Mouse (Mus musculus) spleen, postnatal 36 days (tissue): ENCODE results near the gene Ifna5.

Experiments
- DNase-seq, 2 experiments: peaks; one replicate each; pipeline ENCODE4 v3.0.0; 2022; ENCODE audit warnings: low spot score in 2 of 2, mixed read lengths in 1 of 2

Gene Ifna5

GRCm38 (mm10) chr4:88864599-88864998 lies 29.3 kb downstream of the Ifna5 start:
- DNase-seq = peak; percentile 81 to 82

GRCm38 (mm10) chr4:88865011-88865569 lies 29.8 kb downstream of the Ifna5 start:
- peak in 1 of 2 experiments; percentile 16 for DNase-seq

- peak; percentile 70 for DNase-seq
Measured at GRCm38 (mm10) chr4:88867366-88867925, 32.1 kb downstream of the Ifna5 start.

DNA sequence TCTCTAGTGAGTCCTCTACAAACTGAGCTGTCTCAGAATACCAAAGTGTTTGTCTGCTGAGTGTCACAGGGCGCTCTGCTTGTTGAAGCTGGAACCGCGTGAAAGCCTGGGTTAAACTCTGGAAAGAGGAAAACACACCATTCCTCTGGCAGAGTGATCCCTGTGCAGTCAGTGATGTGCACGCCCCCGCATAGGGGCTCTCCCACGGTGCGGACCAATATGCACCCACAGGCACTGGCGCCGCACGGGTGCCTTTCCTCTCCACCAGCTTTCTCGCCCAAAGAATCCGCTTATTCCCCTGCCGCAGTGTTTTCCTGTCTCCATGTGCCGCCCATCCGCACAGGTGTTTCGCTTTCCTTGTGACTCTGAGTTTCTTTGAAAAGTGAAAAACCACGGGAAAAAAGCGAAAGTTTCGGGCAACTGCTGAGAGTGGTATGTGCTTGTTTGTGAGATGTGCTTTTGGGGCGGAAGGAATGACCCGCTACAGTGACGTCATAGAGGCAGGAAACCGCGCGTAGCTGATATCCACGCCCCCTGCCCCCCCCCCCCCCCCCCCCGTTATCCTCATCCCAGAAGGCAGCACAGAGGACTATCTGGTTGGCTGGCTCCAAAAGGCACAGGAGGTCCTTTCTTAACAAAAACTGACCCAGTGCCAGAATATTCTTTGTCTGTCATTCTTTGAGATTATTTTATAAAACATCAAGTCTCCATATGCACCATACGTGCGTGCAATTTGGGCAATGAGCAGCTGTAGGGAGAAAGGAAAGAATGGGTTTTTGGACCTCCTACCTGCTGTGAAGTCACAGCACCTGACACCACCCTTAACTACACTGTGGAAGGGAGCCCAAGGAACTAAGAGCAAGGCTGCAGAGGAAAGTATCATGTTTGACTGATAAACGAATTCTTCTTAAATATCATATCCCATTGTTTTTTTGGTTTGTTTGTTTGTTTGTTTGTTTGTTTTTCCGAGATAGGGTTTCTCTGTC lies 32.9 kb downstream of the Ifna5 start:
- DNase-seq = peak; percentile 24 to 27

GRCm38 (mm10) chr4:88872691-88873090 lies 37.4 kb downstream of the Ifna5 start:
- DNase-seq = peak in 1 of 2 experiments; percentile 14

DNA sequence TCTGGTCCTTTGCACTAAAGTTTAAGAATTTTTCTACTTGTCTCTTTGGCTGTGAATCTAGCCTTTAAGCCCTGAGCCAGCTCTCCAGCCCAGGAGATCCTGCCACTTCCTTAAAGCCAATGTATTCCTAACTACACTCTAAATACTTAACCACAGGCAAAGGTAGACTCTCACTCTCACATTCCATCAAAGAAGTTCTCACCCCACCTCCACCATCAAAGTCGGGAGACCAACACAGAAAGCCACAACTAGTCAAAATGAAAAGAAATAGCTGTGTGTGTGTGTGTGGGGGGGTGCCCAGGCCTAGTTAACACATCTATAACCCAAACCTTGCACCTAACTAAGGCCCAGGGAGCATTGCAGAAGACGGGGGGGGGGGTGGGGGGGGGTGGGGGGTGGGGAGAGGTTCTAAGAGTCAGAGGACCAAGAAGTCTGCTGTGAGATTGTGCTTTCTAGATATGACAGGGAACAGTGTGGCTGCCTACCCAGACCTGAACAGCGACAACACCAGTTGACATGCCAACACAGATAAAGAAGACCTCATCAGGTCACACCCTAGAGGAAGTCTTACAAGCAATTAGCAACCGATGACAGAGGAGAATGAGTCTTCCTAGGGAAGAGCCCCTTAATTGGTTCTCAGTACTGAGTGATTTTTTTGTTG lies 40.2 kb downstream of the Ifna5 start:
- DNase-seq = no peak

- no peak for DNase-seq
Measured at GRCm38 (mm10) chr4:88876520-88876919, 41.2 kb downstream of the Ifna5 start.

DNA sequence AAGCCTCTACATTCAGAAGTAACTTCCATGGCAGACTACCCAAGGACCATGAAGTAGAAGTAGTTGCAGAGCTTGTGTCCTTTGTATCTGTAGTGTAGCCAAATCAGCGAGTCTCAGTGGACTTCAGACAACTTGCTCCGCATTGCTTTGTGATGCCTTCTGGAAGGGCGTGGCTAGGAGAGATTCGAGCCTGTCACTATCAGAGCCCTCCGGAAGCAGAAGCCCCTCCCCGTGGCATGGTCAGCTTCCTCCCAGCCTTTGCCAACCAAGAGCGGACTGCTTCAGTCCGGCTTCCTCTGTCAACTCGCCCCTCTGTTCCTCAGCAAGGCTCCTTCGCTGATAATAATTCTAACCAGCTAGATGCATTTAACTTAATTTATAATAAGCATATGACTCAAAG lies 42.9 kb downstream of the Ifna5 start:
- DNase-seq = peak; percentile 24 to 34

- DNase-seq = no peak
Measured at GRCm38 (mm10) chr4:88878772-88879171, 43.4 kb downstream of the Ifna5 start.

DNA sequence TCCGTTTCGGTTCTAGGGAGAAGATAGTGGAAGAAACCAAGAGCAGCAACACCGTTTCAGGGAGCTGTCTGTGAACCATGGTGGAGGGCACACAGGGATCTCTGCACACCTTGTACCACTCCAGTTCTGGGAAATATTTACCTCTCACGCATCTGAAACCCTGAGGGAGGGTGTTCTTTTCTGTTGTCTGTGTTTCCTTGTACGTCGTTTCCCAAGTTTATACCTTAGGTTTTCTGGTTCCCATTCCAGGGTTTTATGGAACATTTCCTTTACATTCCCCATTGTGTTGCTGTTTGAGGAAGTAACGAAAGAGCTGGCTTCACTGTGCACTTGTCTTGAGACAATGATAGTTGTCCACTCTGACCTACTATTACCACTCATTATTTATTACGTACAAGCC lies 44.8 kb downstream of the Ifna5 start, which contains the start of gene Ifne:
TSS of gene Ifne (minus strand) at position 101 of the 400 bp plus-strand sequence.
- no peak for DNase-seq
